Mouse (Mus musculus): Measurements from ENCODE around the gene Ezh1. TPM values are rescaled to one million over a fixed set of nuclear protein-coding genes. Genes with fewer than 3 reads are reported as not detected.

Gene Ezh1
- total RNA-seq (2021): 10 to 100 TPM; 27.9 to 37.9 TPM
- long read RNA-seq, experiment 1, full-length matches to known transcripts: 1 of 19 reads
- long read RNA-seq, experiment 1, partial matches to known transcripts: 7 of 19 reads
- long read RNA-seq, experiment 1, other reads (novel, unspliced or antisense): 11 of 19 reads
- long read RNA-seq, experiment 2, full-length matches to known transcripts: 10 of 17 reads
- long read RNA-seq, experiment 2, partial matches to known transcripts: 3 of 17 reads
- long read RNA-seq, experiment 2, other reads (novel, unspliced or antisense): 4 of 17 reads

- DNase-seq: peak; percentile 94
These were observed at the start of gene Ezh1 for GRCm38 (mm10) chr11:101226065-101226701. Gene Ezh1 (minus strand): TSS chr11:101226463.

DNA sequence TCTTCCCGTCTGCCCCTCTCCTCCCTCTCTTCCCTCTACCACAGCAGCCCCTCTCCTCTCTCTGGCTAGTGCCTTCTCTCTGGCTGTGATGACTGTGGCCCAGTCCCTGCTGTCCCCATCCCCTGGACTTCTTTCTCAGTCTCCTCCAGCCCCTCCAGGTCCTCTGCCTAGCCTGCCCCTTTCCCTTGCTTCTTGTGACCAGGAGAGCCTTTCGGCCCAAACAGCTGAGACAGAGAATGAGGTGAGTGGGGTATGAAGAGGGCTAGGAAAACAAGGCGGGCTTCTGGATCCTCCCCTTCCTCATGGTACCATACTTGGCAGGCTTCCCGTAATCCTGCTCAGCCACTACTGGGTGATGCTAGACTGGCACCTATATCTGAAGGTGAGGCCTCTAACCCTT is 49.0 kb upstream of the Ezh1 start:
- DNase-seq: no peak

DNA sequence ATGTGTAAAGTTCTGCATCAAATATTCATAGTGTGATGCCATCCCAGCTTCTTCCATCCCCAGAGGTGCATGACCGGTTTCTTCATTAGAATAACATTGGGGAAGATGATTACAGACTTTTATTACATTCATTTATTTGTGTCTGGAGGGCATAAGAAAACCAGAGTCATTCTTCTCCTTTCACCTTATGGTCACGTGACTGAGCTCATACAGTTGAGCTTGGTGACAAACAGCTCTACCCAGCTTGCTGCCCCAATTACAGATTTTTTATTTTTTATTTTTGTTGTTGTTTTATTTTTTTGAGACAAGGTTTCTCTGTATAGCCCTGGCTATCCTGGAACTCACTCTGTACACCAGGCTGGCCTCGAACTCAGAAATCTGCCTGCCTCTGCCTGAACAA is 46.2 kb upstream of the Ezh1 start:
- DNase-seq: no peak

DNA sequence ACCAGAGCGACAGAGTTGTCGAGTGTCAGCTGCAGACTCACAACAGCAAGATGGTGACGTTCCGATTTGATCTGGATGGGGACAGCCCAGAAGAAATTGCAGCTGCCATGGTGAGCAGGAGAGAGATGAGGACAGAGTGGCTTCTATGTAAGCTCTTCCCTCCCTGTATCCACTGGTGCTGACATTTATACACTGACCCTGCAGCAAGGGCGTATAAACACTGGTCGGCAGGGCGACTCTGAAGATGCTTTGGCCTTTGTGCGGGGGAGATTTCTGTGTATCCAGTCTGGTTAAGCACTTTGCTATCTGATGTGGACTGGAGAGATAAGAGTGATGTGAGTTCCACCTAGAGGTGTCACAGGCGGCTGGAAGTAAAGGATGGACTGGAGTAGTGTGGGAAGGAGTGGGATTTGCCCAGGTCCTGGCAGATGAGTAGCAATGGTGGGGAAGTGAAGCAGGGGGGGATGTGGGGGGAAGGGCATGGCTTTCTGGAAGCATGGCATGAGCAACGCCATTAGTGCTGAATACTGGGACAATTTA is 43.4 kb upstream of the Ezh1 start:
- DNase-seq: no peak

GRCm38 (mm10) chr11:101265906-101266305 is 39.6 kb upstream of the Ezh1 start:
- DNase-seq: no peak

DNA sequence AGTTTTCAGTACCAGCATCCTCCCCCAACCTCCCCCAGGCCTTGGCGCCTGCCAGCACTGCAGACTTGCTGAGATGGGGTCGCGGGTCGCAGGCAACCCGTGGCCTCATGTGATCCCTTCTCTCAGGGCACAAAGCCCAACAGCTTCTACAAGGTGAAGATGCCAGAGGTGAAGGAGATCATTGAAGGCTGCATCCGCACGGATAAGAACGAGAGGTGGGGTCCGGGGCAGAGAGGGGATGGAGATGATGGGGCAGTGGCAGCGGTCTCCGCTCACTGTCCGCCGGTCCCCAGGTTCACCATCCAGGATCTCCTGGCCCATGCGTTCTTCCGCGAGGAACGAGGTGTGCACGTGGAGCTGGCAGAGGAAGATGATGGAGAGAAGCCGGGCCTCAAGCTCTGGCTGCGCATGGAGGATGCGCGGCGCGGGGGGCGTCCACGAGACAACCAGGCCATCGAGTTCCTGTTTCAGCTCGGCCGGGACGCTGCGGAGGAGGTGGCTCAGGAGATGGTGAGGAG is 38.8 kb upstream of the Ezh1 start:
- DNase-seq: no peak

DNA sequence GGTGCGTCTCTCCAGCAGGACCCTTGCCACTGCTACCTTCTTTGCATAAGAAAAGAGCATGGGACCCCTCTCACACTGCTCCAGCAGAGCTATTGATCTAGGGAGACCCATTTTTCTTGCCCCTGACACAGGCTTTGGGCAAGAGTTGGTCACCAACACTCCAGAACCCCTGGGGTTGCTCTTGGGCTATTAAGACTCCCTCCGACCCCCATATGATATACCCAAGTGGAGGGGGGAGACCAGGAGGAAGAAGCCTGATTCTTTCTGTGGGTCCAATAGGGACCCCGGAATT is 37.7 kb upstream of the Ezh1 start:
- DNase-seq: no peak

DNA sequence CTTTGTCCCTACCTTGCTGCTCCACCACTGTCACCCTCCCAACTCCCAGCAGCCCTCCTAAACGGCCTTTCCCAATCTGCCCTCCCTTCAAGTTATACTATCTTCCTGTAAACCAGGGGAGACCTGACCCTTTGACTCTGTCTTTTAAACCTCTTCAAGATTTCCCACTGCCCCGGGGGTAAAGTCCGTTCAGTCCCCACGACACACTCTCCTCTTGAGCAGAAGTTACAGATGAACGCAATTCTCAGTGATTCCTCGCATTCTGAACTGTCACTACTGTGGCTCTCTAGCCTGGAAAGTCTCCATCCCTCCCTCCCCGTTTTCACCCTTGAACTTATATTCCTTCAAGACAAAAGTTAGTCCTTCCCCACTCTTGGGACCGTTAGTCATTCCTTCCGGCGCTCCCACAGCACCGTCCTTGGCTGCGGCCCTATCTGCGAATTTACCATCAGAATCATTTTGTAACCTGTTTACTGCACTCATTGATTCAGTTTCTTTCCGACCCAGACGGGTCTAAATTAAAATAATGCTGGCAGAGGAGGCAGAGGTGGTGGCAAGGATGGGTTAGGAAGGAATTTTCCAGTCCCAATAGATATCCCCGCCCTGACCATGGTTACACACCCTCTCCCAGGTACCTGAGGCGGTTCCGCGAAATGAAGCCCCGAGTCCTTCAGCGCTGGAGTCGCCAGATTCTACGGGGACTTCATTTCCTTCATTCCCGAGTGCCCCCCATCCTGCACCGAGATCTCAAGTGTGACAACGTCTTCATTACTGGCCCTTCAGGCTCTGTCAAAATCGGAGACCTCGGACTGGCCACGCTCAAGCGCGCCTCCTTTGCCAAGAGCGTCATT is 37.1 kb upstream of the Ezh1 start:
- DNase-seq: no peak

GRCm38 (mm10) chr11:101262272-101262967 is 36.2 kb upstream of the Ezh1 start:
- DNase-seq: no peak

- no peak for DNase-seq
These were observed 34.6 kb upstream of the Ezh1 start for GRCm38 (mm10) chr11:101260826-101261380.

- DNase-seq: peak; percentile 84
These were observed 33.9 kb upstream of the Ezh1 start, which contains the start of gene Wnk4 for GRCm38 (mm10) chr11:101259948-101260825. Gene Wnk4 (plus strand): TSS chr11:101260567.

GRCm38 (mm10) chr11:101259261-101259712 is 33.0 kb upstream of the Ezh1 start:
- no peak for DNase-seq

DNA sequence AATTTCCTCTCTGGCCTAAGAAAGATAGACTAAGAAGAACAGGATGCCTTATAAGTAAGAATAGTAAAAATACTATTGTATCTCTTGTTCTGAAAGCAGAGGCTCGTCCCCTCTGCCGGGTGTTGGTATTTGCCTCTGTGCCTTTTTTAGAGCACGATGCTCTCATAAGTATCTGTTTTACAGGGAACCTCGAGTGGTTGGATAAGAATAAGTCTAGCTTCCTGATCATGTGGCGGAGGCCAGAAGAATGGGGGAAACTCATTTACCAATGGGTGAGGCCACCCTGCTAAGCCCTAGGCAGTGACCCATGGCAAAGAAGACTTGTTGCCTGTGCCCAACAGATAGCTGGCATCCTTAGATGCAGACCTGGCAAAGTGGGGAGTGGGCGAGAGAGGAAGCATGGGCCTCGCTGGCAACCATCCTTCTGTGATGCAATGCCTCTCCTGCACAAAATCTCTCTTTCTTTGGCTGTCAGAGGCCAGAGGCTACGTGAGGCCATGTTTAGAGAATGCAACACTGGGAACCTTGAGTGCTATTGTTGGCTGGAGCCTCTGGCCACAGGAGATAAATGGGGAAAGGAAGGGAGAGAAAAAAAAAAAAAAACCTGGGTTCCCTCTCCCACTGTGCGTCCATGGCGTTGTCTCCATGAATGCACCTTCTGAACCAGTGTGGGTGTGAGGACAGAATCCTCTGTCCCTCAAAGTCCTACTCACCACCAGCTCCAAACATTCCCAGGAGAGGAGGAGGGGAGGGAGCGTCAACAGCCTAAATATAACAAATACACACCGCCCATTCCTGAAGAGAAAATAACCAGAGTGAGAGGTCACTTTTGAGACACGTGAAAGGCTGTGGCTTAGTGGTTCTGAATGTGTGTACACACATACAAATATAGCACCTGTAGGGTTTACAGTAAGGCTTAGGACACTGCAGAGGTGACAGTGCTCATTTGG is 29.8 kb upstream of the Ezh1 start:
- DNase-seq: no peak

DNA sequence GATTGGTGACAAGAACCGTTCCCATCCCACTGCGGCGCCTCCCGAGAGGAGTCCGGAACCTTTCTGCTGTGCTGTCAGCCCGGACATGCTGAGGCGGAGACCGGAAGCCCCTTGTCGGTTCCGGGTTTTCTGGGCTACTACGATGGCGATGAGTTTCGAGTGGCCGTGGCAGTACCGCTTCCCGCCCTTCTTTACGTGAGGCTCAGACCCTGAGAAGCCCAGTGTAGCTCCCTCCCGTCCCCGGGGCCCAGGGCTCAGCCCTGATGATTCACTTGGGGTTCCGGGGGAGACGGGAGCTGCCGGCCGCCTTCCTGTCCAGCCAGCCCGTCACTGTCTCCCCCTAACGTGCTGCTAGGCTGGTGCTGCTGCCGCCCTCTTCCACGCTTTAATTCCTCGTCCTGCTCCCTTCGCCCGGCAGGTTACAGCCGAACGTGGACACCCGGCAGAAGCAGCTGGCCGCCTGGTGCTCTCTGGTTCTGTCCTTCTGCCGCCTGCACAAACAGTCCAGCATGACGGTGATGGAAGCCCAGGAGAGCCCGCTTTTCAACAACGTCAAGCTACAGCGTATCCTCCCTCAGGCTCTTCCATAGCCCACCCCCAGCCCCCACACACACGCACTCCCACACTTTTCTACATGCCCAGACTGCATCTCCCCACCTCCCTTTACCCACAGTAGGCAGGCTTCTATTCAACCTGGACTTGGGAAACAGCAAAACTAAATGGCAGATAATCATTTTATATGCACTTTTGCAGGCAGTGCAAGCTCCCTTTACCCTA is 27.5 kb upstream of the Ezh1 start, which contains the start of gene Vps25:
Vps25 (plus strand) TSS at position 95 of the 777 bp plus-strand sequence.
- DNase-seq: peak; percentile 92

DNA sequence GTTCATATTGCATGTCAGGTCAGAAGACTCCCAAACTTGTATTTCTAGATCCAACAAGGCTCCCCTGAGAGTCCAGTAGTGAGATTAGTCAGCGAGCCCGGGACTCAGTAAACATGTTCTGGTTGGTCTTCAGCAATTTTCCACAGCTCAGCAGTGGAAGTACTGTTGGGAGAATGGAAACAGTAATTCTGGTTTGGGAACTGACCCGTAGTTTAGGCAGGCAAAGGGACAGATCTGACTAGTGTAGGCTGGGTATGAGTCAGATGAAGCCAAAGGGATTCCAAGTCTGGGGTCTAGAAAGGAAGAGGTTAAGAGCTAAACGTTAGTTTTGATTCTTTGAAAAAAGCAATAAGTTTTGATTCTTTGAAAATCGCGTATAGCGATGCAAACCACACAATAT is 26.7 kb upstream of the Ezh1 start:
- DNase-seq: no peak

GRCm38 (mm10) chr11:101251031-101251430 is 24.8 kb upstream of the Ezh1 start:
- no peak for DNase-seq

DNA sequence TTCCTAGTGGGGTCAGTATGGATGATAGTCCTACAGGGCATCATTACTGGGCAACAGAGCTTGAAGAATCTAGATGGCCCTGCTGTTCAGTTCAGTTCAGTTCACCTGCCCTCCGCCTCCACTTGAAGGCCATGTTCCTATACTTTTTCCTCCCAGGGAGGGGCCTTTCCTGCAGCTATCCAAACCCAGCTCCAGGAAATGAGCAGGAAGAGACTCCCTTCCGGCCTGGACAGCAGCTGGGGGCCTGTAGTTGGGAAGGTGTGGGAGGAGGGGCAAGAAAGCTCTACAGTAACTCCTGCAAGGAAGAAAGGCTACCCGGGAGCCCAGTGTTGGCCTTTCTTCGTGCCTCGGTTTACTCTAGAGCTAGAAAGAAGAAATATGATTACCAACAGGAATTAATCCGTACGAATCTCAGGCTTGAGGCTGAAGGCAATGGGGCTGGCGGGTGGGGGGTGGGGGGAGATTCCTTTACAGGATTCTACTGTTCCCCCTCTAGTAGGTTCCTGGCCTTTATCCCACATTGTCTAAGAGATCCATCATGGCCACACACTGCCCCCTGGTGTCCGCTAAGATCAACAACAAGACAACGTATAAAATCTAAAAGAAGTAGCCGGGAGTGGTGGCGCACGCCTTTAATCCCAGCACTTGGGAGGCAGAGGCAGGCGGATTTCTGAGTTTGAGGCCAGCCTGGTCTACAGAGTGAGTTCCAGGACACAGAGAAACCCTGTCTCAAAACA is 22.2 kb upstream of the Ezh1 start:
- peak; percentile 77 for DNase-seq

GRCm38 (mm10) chr11:101247521-101248030 is 21.3 kb upstream of the Ezh1 start:
- DNase-seq: no peak

Measured in adrenal gland, postnatal 10 days (tissue).